Mouse (Mus musculus): Measurements from ENCODE around the gene Anapc11.

DNA sequence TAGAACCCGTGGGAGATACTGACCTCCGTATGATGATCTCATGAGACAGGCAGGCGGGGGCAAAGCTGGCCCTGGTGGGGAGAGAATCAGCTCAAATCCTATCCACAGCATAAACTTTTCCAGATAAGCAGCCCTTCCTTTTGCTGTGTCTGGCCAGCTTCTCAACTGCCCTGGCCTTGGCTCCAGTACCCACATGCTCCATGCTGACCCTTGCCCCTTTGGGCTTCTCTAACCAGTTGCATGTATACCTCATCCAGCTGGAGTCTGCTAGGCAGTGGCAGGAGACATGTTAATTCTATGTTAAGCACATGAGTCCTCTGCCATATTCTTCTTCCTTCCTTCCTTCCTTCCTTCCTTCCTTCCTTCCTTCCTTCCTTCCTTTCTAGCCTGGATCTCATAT, 56.5 kb downstream of the Anapc11 start:
- no peak for TF ChIP-seq CTCF (IDR thresholded peaks at IDR 0.05; ENCODE audit: low read depth, low read length)
- no peak for TF ChIP-seq POLR2A (IDR thresholded peaks at IDR 0.05; ENCODE audit: borderline replicate concordance, low read depth, low read length)
